Mouse (Mus musculus): ENCODE data around the gene Igfbp6. TPM values are rescaled to one million over a fixed set of nuclear protein-coding genes. Genes with fewer than 3 reads are reported as not detected.

Gene Igfbp6
- total and polyA plus RNA-seq, 3 experiments: 0.38 TPM; not detected in 2

DNA sequence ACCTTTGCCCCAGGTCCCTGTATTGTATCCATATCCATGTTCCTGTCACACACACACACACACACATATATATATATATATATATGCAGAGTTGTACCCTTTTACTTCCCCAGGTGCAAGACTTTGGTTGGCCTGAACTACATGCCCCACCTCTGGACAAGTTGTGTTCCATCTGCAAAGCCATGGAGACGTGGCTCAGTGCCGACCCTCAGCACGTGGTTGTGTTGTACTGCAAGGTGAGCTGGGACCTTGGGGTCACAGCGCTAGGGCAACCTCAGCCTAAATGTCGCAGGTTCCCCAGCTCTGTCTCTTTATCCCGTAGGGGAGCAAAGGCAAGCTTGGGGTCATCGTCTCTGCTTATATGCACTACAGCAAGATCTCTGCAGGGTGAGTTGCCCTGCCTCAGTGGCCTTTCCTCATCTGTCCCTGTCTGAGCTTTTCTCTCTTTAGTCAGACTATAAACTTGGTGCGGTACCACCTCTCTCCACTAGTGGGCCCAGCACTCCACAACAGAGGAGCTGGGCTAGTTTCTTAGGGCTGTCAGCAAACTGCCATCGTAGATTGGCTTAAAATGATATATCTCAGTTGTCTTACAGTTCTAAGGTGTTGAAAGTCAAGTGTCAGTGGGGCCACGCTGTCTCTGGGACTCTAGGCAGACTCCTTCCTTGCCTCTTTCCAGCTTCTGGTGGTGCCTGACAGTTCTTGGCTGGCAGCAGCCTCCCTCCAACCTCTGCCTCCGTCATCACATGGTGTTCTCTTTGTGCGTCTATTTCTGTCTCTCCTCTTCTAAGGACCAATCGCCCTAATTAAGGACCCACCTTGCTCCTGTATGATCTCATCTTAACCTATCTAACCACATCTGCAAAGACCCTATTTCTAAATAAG lies 36.2 kb upstream of the Igfbp6 start:
- H3K79me2 ChIP-seq (replicated peaks; ENCODE audit: control insufficient read depth, extremely low read depth, insufficient read depth, poor library complexity, severe bottlenecking): no peaks in the 10 kb centered on the region
- peaks cover 18 to 48% of the 10 kb centered on the region in 2 experiments for H3K4me1 ChIP-seq (ENCODE audit: control insufficient read depth in 1 of 2, insufficient read depth in 2 of 2)
- no peak overlapping the region for H3K27ac ChIP-seq (ENCODE audit: insufficient read depth, low read depth)
- H3K4me2 ChIP-seq (ENCODE audit: insufficient read depth, low read depth, poor library complexity, severe bottlenecking): peak overlapping the region; percentile 77; the same call in 1 of the 2 replicates
- H3K36me3 ChIP-seq (replicated peaks in 1 of 2; ENCODE audit: control insufficient read depth in 1 of 2, insufficient read depth in 1 of 2, low read length in 1 of 2): no peaks in the 10 kb centered on the region
- no peak for TF ChIP-seq CHD1 (IDR thresholded peaks at IDR 0.05; ENCODE audit: low read depth, low read length)
- no peak for TF ChIP-seq USF2 (conservative IDR thresholded peaks at IDR 0.05; ENCODE audit: low read depth, low read length)
- no peak for TF ChIP-seq POLR2AphosphoS2 (IDR thresholded peaks at IDR 0.05; ENCODE audit: low read depth, low read length)
- TF ChIP-seq CHD2 (IDR thresholded peaks at IDR 0.05; ENCODE audit: low read length): no peak
- TF ChIP-seq IRF4 (IDR thresholded peaks at IDR 0.05; ENCODE audit: low read depth, low read length): 0 out of 2 replicates have a peak, but pooled peaks have one; percentile 26
- peak; percentile 60 for TF ChIP-seq RAD21 (IDR thresholded peaks at IDR 0.05; ENCODE audit: low read depth, low read length)
- no peak for TF ChIP-seq HCFC1 (IDR thresholded peaks at IDR 0.05; ENCODE audit: low read depth, low read length)
- TF ChIP-seq MAFK (IDR thresholded peaks at IDR 0.05; ENCODE audit: insufficient replicate concordance, low read length): no peak
- TF ChIP-seq GABPA (IDR thresholded peaks at IDR 0.05; ENCODE audit: insufficient replicate concordance, low read depth, low read length): no peak
- no peak for TF ChIP-seq EP300 (IDR thresholded peaks at IDR 0.05; ENCODE audit: low read length)
- TF ChIP-seq E2F4 (IDR thresholded peaks at IDR 0.05; ENCODE audit: insufficient replicate concordance, low read depth, low read length): no peak
- peak; percentile 33 for TF ChIP-seq SMC3 (IDR thresholded peaks at IDR 0.05; ENCODE audit: low read depth, low read length)
- no peak for TF ChIP-seq ZNF384 (IDR thresholded peaks at IDR 0.05; ENCODE audit: low read depth, low read length)
- TF ChIP-seq KAT2A (IDR thresholded peaks at IDR 0.05; ENCODE audit: insufficient replicate concordance, low read length): no peak
- TF ChIP-seq MAZ (IDR thresholded peaks at IDR 0.05; ENCODE audit: low read depth, low read length): no peak
- no peak for TF ChIP-seq JUN (IDR thresholded peaks at IDR 0.05; ENCODE audit: insufficient read depth, low read depth, low read length)
- no peak; the same call in 1 of the 2 replicates for TF ChIP-seq MXI1 (IDR thresholded peaks at IDR 0.05; ENCODE audit: low read depth, low read length)
- peak; percentile 26; the same call in 1 of the 2 replicates for TF ChIP-seq NELFE (IDR thresholded peaks at IDR 0.05; ENCODE audit: low read depth, low read length)
- TF ChIP-seq NRF1 (IDR thresholded peaks at IDR 0.05; ENCODE audit: low read depth, low read length): no peak
- TF ChIP-seq CTCF (conservative IDR thresholded peaks at IDR 0.05 in 1 of 2, IDR thresholded peaks at IDR 0.05 in 1 of 2; ENCODE audit: low read depth in 2 of 2, low read length in 2 of 2): peak; percentile 87 to 95
- dilution Hi-C loops (cut with MboI; ENCODE audit: extremely low pct_ligation_motif_present, extremely low pct_unique_long_range_greater_than_20kb, low sequenced_read_pairs) (no loop called here), in situ Hi-C loops (cut with MboI; ENCODE audit: low pct_ligation_motif_present, low pct_unique_long_range_greater_than_20kb, low sequenced_read_pairs) (no loop called here)
- peaks cover 53% of the 10 kb centered on the region for H3K27me3 ChIP-seq (replicated peaks)
- peak; percentile 88 for DNase-seq (ENCODE audit: extremely low read depth)
- no peak overlapping the region for H3K9ac ChIP-seq (ENCODE audit: insufficient read depth, low read depth)
- H3K9me3 ChIP-seq (replicated peaks; ENCODE audit: low read length): no peaks in the 10 kb centered on the region
- H3K4me3 ChIP-seq (replicated peaks in 1 of 3; ENCODE audit: low read depth in 2 of 3, low read length in 2 of 3, poor library complexity in 1 of 3): no peak overlapping the region
